Mouse (Mus musculus): ENCODE measurements at regions not wholly inside any gene's neighbourhood (a gene's known extent, or its start where the extent isn't known, plus 50 kb on each side); places are given as distances from the start of the nearest gene placed in this dataset.

- TF ChIP-seq CTCF (IDR thresholded peaks at IDR 0.05; ENCODE audit: control insufficient read depth, insufficient read depth, insufficient read length) (no peak), MYOD1 (IDR thresholded peaks at IDR 0.05; ENCODE audit: control insufficient read depth, insufficient read length, low read depth) (no peak)
These were observed 289.1 kb upstream of the Sash1 start for GRCm38 (mm10) chr10:9174997-9175396.

Data from C2C12 (cell line).